Mouse (Mus musculus): ENCODE data around the gene Mfn1.

The Mfn1 gene

DNA sequence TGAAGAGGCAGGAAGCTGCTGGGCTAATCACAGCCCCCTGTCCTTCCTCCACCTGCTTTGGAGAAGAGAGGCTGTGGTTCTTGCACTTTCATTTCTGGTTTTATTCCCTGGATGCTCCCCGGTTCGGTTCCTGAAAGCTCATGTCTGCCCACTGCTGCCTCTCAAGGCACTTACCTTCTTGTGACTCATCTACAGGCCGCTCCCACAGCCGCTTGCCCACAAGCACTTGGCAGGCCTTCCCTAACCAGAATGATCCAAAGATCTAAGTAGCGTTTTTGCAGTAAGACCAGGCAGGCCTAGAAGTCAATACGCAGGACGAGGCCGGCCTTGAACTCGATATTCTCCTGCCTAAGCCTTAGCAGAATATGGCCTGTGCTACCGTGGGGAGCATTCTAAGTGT is 71.8 kb downstream of the Mfn1 start:
- in situ Hi-C loops (cut with MboI, MseI), result no loop called here

DNA sequence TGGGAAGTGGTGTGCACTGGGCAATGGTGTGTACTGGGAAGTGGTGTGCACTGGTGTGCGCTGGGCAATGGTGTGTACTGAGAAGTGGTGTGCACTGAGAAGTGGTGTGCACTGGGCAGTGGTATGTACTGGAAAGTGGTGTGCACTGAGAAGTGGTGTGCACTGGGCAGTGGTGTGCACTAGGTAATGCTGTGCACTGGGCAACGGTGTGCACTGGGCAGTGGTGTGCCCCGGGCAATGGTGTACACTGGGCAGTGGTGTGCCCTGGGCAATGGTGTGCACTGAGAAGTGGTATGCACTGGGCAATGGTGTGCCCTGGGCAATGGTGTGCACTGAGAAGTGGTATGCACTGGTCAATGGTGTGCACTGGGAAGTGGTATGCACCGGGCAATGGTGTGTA is 80.0 kb downstream of the Mfn1 start:
- in situ Hi-C loops (cut with MboI, MseI), result no loop called here

DNA sequence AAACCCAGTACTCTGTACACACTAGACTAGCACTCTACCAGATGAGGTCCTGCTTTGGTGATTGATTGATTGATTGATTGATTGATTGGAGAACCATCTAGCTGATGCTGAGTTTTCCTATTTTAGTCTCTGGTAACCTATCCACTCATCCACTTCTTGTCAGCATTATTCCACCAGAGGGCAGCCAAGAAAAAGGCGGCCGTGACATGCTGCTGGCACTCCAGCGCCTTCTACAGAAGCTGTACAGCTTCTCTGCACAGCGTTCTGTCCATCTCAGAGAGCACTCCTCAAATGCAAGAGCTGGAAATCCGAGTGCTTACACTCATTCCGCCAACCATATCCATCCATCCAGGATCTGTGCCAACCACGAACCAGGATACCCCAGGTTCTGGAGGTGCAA is 81.3 kb downstream of the Mfn1 start:
- in situ Hi-C loops (cut with MboI, MseI), result loop anchor here (5.0 kb wide), 1 partner anchor 87 kb away; no protein-coding TSS in a partner anchor

DNA sequence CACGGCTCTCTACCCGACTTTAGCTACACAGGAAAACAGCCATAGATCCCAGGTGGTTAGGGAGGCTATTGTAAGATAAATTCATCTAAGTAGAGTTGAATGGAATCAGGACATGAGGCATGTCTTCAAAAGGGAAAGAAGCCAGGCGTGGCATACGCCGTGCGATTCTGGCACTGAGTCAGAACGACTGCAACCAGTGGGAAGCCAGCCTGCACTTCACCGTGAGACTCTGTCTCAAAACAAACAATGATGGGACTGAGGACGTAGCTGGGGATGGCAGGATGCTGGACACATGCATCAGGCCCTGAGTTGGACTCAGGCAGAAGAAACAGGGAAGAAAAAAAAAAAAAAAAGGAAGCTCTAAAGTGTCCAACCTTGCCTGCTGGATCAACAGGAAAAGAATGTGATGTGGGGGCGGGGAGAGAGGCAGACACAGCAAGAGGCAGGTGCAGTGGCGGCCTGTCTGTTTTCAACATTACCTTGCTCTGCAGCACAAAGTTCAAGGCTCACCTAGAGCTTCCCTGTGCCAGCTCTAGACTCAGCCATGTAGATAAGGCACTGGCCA is 82.4 kb downstream of the Mfn1 start:
- in situ Hi-C loops (cut with MboI, MseI), result loop anchor here (5.0 kb wide), 1 partner anchor 86 kb away; no protein-coding TSS in a partner anchor

DNA sequence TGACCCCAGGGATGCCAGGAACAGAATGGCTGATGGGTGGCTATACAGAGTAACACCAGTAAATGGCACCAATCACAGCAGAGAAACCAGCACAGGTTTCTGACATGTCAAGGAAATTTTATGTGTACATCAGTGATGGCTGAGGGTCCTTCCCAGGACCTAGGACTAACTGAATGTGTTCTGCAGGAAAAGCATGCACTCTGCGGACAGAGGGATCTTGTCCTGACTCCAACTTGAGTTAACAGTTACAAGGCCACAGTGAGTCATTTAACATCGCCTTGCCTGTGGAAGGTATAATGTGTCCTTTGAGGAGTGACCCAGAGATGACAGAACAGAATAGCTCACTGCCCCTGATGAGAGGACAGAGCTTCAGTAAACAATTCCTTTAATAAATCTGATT is 85.5 kb downstream of the Mfn1 start:
- in situ Hi-C loops (cut with MboI, MseI), result loop anchor here (5.0 kb wide), 1 partner anchor 83 kb away; no protein-coding TSS in a partner anchor

DNA sequence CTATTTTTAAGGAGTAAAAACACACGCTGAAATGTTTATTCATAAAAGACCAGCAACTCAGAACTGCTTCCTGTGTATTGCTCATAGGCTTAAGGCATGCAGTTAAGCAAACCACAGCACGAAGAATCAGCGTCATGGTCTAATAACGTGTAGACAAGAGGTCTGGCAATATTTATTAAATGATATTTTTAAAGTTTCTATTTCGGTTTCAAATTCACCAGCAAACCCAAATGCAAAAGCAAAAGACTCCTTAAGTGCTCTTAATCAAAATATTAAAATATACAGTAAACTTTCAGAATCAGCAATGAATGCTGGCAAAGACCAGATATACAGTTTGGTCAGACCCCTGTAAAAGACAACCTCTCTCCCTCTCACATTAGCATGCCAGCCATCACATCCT is 86.1 kb downstream of the Mfn1 start:
- in situ Hi-C loops (cut with MboI, MseI), result no loop called here

DNA sequence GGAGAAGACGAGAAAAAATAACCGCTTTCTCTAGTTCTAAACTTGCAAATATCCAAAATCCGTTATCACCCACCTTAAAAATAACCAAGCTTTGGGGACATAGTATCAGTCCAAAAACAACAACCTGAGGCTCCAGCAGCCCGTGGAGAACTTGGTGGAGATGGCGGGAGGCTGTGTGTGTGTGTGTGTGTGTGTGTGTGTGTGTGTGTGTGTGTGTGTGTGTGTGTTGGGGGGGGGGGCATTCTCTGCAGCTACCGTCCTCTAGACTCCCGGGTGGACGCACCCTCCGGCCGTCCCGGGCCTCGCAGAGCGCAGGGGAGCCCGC is 86.7 kb downstream of the Mfn1 start:
- in situ Hi-C loops (cut with MboI, MseI), result no loop called here

DNA sequence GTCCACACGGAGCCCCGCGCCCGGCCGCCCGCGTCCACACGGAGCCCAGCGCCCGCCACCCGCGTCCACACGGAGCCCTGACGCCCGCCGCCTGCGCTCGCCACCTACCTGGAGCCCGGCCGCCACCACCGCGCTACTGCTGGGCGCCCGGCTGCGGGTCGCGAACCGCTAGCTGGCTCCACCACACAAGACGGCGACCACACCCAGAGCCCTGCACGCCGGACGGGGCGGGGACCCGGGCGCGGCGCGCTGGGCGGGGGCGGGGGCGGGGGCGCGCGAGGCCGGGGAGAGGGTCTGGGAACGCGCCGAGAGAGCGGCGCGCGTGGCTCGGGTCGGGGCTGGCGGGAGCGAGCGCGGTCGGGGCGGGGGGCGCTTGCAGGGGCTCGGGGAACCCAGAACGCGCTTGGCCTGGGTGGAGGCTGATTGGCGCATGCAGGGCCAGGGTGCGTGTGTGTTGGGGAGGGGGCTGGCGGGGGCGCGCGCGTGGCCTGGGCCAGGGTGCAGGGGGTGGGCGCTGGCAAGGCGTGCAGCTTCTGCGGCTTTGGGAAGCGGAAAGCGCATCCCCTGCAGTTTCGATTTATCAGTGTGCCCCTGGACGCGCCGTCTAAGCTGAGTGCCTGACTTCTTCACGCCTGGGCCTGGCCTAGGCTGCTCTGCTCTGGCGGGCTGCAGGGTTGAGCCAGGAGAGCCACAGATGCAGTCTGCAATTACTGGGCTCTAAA is 87.2 kb downstream of the Mfn1 start, which contains the start of gene Gnb4:
Gene Gnb4 (minus strand): TSS at position 255 of the 722 bp plus-strand sequence.
- in situ Hi-C loops (cut with MboI, MseI), result no loop called here

DNA sequence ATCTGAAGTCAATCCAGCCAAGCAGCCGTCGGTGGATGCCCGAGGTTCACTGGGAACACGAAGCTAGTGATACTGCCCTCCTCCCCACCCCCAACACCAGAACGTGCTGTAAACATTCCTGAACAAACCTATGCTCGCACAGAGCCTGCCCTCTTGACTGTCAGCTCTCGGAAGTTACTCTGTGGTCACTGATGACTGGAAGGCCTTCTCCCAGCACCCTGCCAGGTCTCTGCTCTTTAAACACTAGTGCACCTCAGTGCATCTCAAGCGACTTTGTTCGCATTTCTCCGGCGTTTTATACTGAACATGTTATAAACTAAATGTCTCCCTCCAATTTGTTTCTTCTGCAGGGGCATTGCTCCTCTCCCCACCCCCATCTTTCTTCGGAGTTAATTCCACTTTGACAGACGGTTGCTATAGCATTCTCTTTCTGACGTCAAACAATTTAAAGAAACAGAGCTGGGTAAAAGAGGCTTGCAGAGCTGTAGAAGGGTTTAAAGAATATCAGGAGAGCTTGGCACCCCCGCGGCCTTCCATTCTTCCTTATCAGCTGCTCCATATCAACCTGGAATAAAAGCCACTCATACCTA is 87.9 kb downstream of the Mfn1 start:
- in situ Hi-C loops (cut with MboI, MseI), result no loop called here

DNA sequence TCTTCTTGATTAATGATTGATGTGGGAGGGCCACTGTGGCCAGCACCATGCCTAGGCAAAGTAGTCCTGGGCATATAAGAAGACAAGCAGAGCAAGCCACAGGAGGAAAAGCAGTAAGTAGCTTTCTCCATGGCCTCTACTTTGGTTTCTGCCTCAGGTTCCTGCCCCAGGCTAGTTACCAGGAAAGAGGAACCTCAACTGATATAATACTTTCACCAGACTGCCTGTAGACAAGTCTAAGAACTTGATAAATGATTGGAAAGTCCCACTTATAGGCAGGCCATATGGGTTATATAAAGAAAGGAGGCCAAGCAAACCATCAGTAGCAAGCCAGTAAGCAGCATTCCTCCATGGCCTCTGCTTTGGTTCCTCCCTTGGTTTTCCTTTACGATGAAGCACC is 92.4 kb downstream of the Mfn1 start:
- in situ Hi-C loops (cut with MboI, MseI), result no loop called here

DNA sequence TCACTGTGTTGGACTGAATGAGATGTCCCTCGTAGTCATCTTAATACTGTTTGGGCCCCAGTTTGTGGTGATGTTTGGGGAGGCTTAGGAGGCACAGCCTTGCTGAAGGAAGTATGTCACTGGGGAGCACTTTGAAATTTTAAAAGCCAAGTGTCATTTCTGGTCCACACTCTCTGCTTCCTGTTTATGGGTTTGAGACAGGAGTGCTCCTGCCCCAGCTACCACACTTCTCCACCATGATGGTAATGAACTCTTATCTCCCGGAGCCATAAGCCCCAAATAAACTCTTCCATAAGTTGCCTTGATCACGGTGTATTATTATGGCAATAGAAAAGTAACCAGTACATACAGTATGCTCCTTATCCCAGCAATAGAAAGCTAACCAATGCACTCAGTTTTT is 92.8 kb downstream of the Mfn1 start:
- in situ Hi-C loops (cut with MboI, MseI), result no loop called here

DNA sequence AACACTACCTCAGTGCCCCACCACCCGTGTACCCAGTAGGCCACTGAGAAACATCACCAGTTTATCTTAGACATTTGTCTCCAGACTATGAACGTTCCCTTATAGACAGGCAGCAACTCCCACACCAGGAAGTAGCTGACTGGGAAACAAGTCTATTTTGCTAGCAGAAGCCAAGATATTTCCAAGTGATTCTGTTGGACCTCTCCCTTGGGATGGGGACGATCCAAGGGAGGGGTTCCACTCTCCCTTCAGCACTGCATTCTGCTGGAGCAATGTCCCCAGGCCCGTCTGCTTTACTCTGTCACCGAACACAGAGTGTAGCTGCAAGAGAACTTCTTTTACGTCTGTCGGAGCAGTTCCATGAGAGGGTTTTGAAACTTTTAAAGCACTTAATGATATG is 98.9 kb downstream of the Mfn1 start:
- in situ Hi-C loops (cut with MboI, MseI), result no loop called here

All from T-helper 1 cell (primary cell).